Mouse (Mus musculus) lung, adult 18-20 months (tissue): Measurements from ENCODE around the gene Svbp.

Experiments used
- DNase-seq, 2 experiments: peaks; one replicate each; pipeline ENCODE4 v3.0.0; 2022; ENCODE audit warnings: mixed read lengths in 2 of 2

The Svbp gene

GRCm38 (mm10) chr4:119247462-119248235 lies 52.5 kb downstream of the Svbp start:
- DNase-seq = peak; percentile 82 to 88

DNA sequence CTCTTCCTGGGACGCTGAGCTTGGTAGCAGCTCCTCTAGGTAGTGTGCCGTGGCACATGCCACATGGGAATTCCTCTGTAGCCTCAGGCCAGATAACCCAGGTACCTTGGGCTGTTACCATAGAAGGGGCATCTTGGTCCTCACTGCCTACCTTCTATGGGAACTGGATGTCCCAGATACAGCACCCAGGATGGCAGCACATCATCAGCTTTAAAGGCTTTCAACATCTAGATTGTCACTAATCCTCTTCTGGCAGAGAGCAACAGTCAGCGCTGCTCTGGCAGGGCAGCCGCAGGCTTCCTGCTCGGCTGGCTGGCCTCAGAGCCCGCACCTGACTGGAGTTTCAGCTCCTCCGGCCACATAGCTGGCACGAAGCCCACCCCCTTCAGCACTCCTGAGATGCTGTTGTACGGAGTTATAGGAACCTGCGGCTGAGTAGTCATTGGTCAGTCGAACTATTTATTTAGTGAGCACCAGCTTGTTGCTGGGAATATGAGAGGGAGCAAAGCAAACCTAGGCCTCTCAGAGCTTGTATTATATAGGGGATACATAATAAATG lies 53.4 kb downstream of the Svbp start:
- DNase-seq = peak; percentile 66 to 75
